Mouse (Mus musculus) heart, postnatal 0 days (tissue): ENCODE results near the gene Clybl. TPM values are rescaled to one million over a fixed set of nuclear protein-coding genes. Genes with fewer than 3 reads are reported as not detected.
A peak's percentile ranks its signal among the peaks of the same experiment; 100 is the strongest.

Experiments
- ATAC-seq: fragments of 200-750 bp; cut with Nextera tagmentation; 2 replicates; pipeline ENCODE4 v1.8.0; 2017; ENCODE audit warnings: low read depth, moderate number of reproducible peaks, moderate library complexity; ENCODE audit not compliant: insufficient read depth
- DNase-seq: peaks from one replicate; pipeline ENCODE4 v3.0.0-alpha.2; 2016; ENCODE audit warnings: low spot score
- H3K27ac ChIP-seq: fragments of 300-500 bp; sonication (generic); 2 replicates; pipeline ENCODE4 v1.5.1; 2014; ENCODE audit warnings: low read depth, mild to moderate bottlenecking
- H3K27me3 ChIP-seq: fragments of 300-500 bp; sonication (generic); 2 replicates; pipeline ENCODE4 v1.6.1; 2014; ENCODE audit warnings: low read length, mixed read lengths; ENCODE audit not compliant: control insufficient read depth, insufficient read depth
- H3K36me3 ChIP-seq: fragments of 300-500 bp; sonication (generic); replicated peaks from 2 replicates; pipeline ENCODE4 v1.6.1; 2014; ENCODE audit warnings: low read length, mixed read lengths; ENCODE audit not compliant: control insufficient read depth, insufficient read depth
- H3K4me1 ChIP-seq: fragments of 300-500 bp; sonication (generic); 2 replicates; pipeline ENCODE4 v1.6.1; 2014; ENCODE audit warnings: antibody characterized with exemption; ENCODE audit not compliant: control insufficient read depth, insufficient read depth
- H3K4me2 ChIP-seq: fragments of 300-500 bp; sonication (generic); 2 replicates; pipeline ENCODE4 v1.6.1; 2014; ENCODE audit warnings: low read depth, mild to moderate bottlenecking, low read length, moderate library complexity
- H3K4me3 ChIP-seq: fragments of 300-500 bp; sonication (generic); 2 replicates; pipeline ENCODE4 v1.5.1; 2014; ENCODE audit warnings: low read depth, low read length
- H3K9ac ChIP-seq: fragments of 300-500 bp; sonication (generic); replicated peaks from 2 replicates; pipeline ENCODE4 v1.6.1; 2014; ENCODE audit warnings: low read depth, low read length, mixed read lengths
- H3K9me3 ChIP-seq: fragments of 300-500 bp; sonication (generic); replicated peaks from 2 replicates; pipeline ENCODE4 v1.6.1; 2016; ENCODE audit warnings: low read length; ENCODE audit not compliant: control insufficient read depth
- CTCF ChIP-seq: IDR thresholded peaks from 2 replicates; pipeline ENCODE4 v1.5.1; 2016; ENCODE audit warnings: antibody characterized with exemption, control low read depth, low read depth
- EP300 ChIP-seq: IDR thresholded peaks from 2 replicates; pipeline ENCODE4 v1.6.1; 2016; ENCODE audit warnings: antibody characterized with exemption, low read depth
- WGBS: fragments of 180-500 bp; shearing (Covaris S2); extraction: QIAGEN DNeasy Blood & Tissue Kit; methylation state at CpG from one replicate; pipeline ENCODE4 v1.1.7; 2014; 5-methylcytosine and 5-hydroxymethylcytosine counted together
- polyA plus RNA-seq: library from polyadenylated mRNA; unstranded; fragments of >200 nt; fragmentation: Nextera tagmentation; extraction: Ambion mirVana; gene quantifications from 2 replicates; pipeline ENCODE4 v1.2.1, GENCODE M21; 2015
- total RNA-seq: library from RNA; depleted of rRNA; stranded (reverse); fragments of >200 nt; gene quantifications from 2 replicates; pipeline ENCODE4 v1.2.3, GENCODE M21; 2014; ENCODE audit warnings: low replicate concordance; rRNA removed

Clybl gene
- total and polyA plus RNA-seq, 2 experiments from 2014 or later = 74.6 to 111 TPM

GRCm38 (mm10) chr14:122436850-122437249 is 255.3 kb downstream of the Clybl start:
- Histone ChIP-seq H3K27ac (no peak overlapping the region), H3K36me3 (no peaks in the 10 kb centered on the region), H3K27me3 (peaks cover 2% of the 10 kb centered on the region; the same call in 1 of the 2 replicates), H3K4me3 (no peak overlapping the region), H3K9me3 (no peaks in the 10 kb centered on the region), H3K4me2 (no peak overlapping the region), H3K9ac (no peak overlapping the region), H3K4me1 (no peaks in the 10 kb centered on the region)
- DNase-seq (no peak), ATAC-seq (no peak)
- 33% methylated on average over 10 of the region's 10 CpGs for WGBS
- no peak for TF ChIP-seq EP300
- no peak for TF ChIP-seq CTCF

- Histone ChIP-seq H3K27ac (no peak overlapping the region), H3K4me1 (no peaks in the 10 kb centered on the region), H3K27me3 (peaks cover 84% of the 10 kb centered on the region), H3K4me2 (peak overlapping the region; percentile 82), H3K9ac (no peak overlapping the region), H3K4me3 (peak overlapping the region; percentile 48), H3K36me3 (no peaks in the 10 kb centered on the region), H3K9me3 (no peaks in the 10 kb centered on the region)
- TF ChIP-seq CTCF (no peak), EP300 (no peak)
- ATAC-seq = no peak
- WGBS = 6% methylated on average over 29 of the region's 29 CpGs
- no peak for DNase-seq
Observed at GRCm38 (mm10) chr14:122449601-122450495, 268.3 kb downstream of the Clybl start.

DNA sequence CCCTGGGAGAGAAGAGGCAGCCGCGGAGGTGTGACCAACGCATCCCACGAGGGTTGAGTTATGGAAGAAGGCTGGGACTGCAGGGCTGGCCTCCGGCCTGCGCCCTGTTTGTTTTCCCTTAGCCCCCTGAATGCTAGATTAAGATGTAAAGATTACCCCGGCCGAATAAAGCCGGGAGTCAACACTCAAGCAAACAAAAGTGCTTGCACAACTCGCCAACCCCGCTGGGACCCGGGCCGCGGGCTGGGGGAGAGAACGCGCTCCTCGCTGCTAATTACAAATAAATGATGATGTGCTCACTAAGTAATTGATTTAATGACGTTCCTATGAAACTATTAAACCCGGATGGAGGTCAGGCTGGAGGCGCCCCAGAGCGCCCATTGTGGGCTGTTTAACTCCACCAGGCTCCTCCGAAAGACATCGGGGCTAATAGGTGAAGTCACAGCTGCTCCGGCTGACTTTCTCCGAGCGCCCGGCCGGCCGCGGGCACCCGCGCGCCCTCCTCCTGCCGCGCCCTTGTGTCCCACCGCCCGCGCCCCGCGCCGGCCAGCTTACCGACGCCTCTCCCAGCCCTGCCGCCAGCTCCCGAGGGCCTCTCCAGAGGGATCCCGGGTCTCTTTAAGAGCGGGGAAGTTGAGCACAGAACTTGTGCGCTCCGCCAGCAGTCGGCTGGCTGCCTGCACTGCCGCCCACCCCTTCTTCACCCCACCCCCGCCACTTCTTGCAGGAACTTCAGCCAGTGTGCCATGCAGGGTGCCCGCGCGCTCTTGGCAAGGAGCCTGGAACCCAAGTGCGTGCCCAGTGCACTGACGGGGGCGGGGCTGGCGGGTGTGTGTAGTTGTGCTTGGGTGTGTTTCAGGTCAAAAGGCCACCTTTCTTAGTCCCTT is 269.2 kb downstream of the Clybl start, which contains the start of gene Gm5089:
Gene Gm5089, minus strand, starts transcription at position 620 of the 887 bp plus-strand sequence.
- Histone ChIP-seq H3K9ac (no peak within 1 kb of the TSS), H3K4me1 (no peaks in the 10 kb centered on the region), H3K4me2 (peak within 1 kb of the TSS; percentile 82), H3K36me3 (no peaks in the 10 kb centered on the region), H3K4me3 (peak within 1 kb of the TSS; percentile 48), H3K9me3 (no peaks in the 10 kb centered on the region), H3K27ac (no peak within 1 kb of the TSS), H3K27me3 (peaks cover 90% of the 10 kb centered on the region)
- WGBS = 1% methylated on average over 59 of the region's 59 CpGs
- DNase-seq (no peak), ATAC-seq (no peak)
- TF ChIP-seq EP300 (no peak), CTCF (no peak)

DNA sequence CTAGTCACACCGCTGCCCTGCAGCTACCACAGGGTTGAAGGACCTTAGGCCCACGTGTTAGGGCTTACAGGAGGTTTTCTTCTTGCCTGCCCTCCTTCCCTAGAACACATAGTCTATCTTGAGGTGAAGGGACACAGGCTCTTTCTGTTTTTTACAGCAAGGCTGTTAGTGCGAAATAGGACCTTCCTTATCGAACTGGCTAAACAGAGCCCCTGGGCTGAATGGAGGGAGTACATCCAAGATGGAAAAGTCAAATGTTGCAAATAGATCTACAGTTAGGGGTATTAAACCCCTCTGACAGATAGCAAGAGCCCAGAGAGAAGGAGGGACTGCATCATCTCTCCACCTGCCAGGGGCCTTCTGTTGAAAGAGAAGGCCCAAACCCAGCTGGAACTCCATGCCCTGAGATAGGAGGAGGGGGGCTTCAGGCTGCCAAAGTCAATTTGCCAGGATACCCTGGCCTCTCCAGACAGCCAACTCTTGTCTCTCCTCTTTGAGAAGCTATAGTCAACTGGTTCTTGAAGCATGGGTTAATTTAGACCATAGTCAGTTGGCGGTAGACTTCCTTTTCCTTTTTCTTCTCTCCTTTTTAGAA is 270.1 kb downstream of the Clybl start:
- 75% methylated on average over 5 of the region's 5 CpGs for WGBS

More for the DNA sequence above, 270.1 kb downstream of the Clybl start:
- Histone ChIP-seq H3K27me3 (peaks cover 97% of the 10 kb centered on the region), H3K4me1 (no peaks in the 10 kb centered on the region), H3K9me3 (no peaks in the 10 kb centered on the region), H3K27ac (no peak overlapping the region), H3K36me3 (no peaks in the 10 kb centered on the region), H3K9ac (no peak overlapping the region), H3K4me3 (peak overlapping the region; percentile 48; the same call in 1 of the 2 replicates), H3K4me2 (0 out of 2 replicates have a peak overlapping the region, but pooled peaks have one; percentile 82)
- ATAC-seq (no peak), DNase-seq (no peak)
- TF ChIP-seq CTCF (no peak), EP300 (no peak)

Other genes with a start within 250 kb of the Clybl start
- gene Gpr183, start 216.5 kb upstream of the Clybl start, total RNA-seq = 1.3 and 1.5 TPM in 2 replicates
- gene Gpr183, start 216.5 kb upstream of the Clybl start, polyA plus RNA-seq = 0.89 and 1.1 TPM in 2 replicates
- not detected in 2 replicates for gene Timm8a2, start 147.0 kb upstream of the Clybl start, total RNA-seq
- gene Timm8a2, start 147.0 kb upstream of the Clybl start, polyA plus RNA-seq = not detected in 2 replicates
- gene Tm9sf2, start 74.7 kb upstream of the Clybl start, total RNA-seq = 104 and 132 TPM in 2 replicates
- 113 and 117 TPM in 2 replicates for gene Tm9sf2, start 74.7 kb upstream of the Clybl start, polyA plus RNA-seq